Mouse (Mus musculus): Measurements from ENCODE around the gene Gadl1.

- no peak for TF ChIP-seq POLR2A (IDR thresholded peaks at IDR 0.05; ENCODE audit: low read depth, low read length)
- TF ChIP-seq CTCF (conservative IDR thresholded peaks at IDR 0.05 in 1 of 2, IDR thresholded peaks at IDR 0.05 in 1 of 2; ENCODE audit: low read depth in 2 of 2, low read length in 2 of 2), result peak; percentile 26 to 36; a peak in 3 of 4 replicates
- TF ChIP-seq ZC3H11A (IDR thresholded peaks at IDR 0.05; ENCODE audit: low read depth, low read length), result no peak
Measured at GRCm38 (mm10) chr9:115990661-115991060, 81.4 kb downstream of the Gadl1 start.
